Mouse (Mus musculus) midbrain, embryonic 14.5 days (tissue): ENCODE results near the gene Msh4. TPM values are rescaled to one million over a fixed set of nuclear protein-coding genes. Genes with fewer than 3 reads are reported as not detected.

Experiments used
- ATAC-seq: fragments of 200-750 bp; cut with Nextera tagmentation; 2 replicates; pipeline ENCODE4 v1.8.0; 2017; ENCODE audit warnings: moderate number of reproducible peaks, moderate library complexity; ENCODE audit not compliant: low FRiP score, low TSS enrichment
- DNase-seq: peaks from one replicate; pipeline ENCODE4 v3.0.0-alpha.2; 2015
- H3K27ac ChIP-seq: fragments of 300-500 bp; sonication (generic); replicated peaks from 2 replicates; pipeline ENCODE4 v1.5.1; 2014; ENCODE audit warnings: mild to moderate bottlenecking, low read depth, low read length, moderate library complexity
- H3K27me3 ChIP-seq: fragments of 300-500 bp; sonication (generic); 2 replicates; pipeline ENCODE4 v1.6.1; 2014; ENCODE audit warnings: low read length, control low read depth, mixed read lengths; ENCODE audit not compliant: control insufficient read depth, insufficient read depth
- H3K36me3 ChIP-seq: fragments of 300-500 bp; sonication (generic); 2 replicates; pipeline ENCODE4 v1.6.1; 2014; ENCODE audit warnings: low read length, control low read depth; ENCODE audit not compliant: control insufficient read depth, insufficient read depth
- H3K4me1 ChIP-seq: fragments of 300-500 bp; sonication (generic); 2 replicates; pipeline ENCODE4 v1.6.1; 2014; ENCODE audit warnings: mild to moderate bottlenecking, antibody characterized with exemption, low read length, control low read depth; ENCODE audit not compliant: control insufficient read depth, insufficient read depth
- H3K4me2 ChIP-seq: fragments of 300-500 bp; sonication (generic); 2 replicates; pipeline ENCODE4 v1.6.1; 2014; ENCODE audit warnings: mild to moderate bottlenecking, low read length, moderate library complexity
- H3K4me3 ChIP-seq: fragments of 300-500 bp; sonication (generic); replicated peaks from 2 replicates; pipeline ENCODE4 v1.5.1; 2014; ENCODE audit warnings: low read depth, low read length
- H3K9ac ChIP-seq: fragments of 300-500 bp; sonication (generic); replicated peaks from 2 replicates; pipeline ENCODE4 v1.6.1; 2014; ENCODE audit warnings: mild to moderate bottlenecking, low read length, moderate library complexity
- H3K9me3 ChIP-seq: fragments of 300-500 bp; sonication (generic); 2 replicates; pipeline ENCODE4 v1.6.1; 2016; ENCODE audit warnings: low read length, control low read depth, mixed read lengths; ENCODE audit not compliant: control insufficient read depth
- WGBS: fragments of 180-500 bp; shearing (Covaris S2); extraction: QIAGEN DNeasy Blood & Tissue Kit; methylation state at CpG from one replicate; pipeline ENCODE4 v1.1.7; 2014; 5-methylcytosine and 5-hydroxymethylcytosine counted together
- polyA plus RNA-seq: library from polyadenylated mRNA; unstranded; fragments of >200 nt; fragmentation: Nextera tagmentation; extraction: Ambion mirVana; gene quantifications from 2 replicates; pipeline ENCODE4 v1.2.1, GENCODE M21; 2014

Msh4 gene
- polyA plus RNA-seq, 1 experiment from 2014 or later = 0.16 TPM

DNA sequence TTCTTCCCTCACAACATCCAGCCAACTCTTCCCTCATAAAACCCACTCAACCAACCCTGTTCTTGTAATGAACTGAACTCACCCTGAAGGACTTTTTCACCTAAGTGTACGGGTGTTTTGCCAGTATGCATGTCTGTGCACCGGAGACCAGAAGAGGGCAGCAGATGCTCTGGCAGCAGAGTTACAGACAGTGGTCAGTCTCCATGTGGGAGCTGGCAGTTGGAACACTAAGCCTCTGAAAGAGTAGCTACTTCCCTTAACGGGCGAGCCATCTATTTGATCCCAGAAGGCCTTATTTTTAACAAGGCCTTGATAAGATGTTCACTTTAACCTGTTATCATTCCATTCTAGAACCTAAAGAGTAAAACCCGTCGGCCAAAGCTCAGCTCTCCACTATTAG, 1.4 kb downstream of the Msh4 start:
- Histone ChIP-seq H3K36me3 (peaks cover 61% of the 10 kb centered on the region), H3K4me2 (no peak overlapping the region), H3K4me1 (0 out of 2 replicates have a peak, but pooled peaks cover 5% of the 10 kb centered on the region), H3K4me3 (no peak overlapping the region), H3K9ac (no peak overlapping the region), H3K27ac (no peak overlapping the region), H3K9me3 (no peaks in the 10 kb centered on the region), H3K27me3 (no peaks in the 10 kb centered on the region)
- peak; percentile 71; the same call in 1 of the 2 replicates for ATAC-seq
- peak; percentile 62 for DNase-seq
- 65% methylated on average over 6 of the region's 6 CpGs for WGBS

DNA sequence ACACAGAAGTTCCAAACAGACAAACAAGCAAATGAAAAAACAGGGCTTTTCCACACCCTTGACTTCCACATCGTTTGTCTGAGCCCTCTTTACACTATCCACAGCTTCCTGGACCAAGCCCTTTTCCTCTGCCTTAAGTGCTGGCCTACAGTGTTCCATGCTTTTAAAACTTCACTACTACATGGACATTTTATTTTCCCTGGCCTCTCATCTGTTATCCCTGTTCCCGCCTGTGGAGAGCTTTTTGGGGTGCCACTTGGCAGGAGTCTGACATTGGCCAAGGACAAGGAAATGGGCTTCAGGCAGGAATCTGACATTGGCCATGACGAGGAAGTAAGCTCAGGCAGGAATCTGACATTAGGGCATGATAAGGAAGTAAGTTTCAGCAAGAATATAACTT, 3.3 kb downstream of the Msh4 start:
- WGBS = 78% methylated on average over 3 of the region's 3 CpGs
- no peak overlapping the region for H3K4me3 ChIP-seq
- ATAC-seq = no peak

DNA sequence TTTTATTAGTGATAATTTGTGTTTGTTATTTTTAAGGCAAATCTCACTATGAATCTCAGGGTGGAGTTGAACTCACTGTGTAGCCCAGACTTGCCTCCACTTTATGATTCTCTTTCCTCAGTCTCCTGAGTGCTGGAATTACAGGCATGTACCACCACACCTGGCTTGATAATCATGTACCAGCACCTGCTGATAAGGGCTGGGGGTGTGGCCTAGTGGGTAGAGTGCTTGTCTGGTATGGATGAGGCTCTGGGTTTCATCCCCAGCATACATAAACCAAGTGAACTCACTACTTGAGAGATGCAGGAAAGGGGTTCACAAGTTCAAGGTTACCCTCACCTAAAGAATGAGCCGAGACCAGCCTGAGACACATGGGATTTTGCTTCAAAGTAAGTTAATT, 4.0 kb downstream of the Msh4 start:
- no peaks in the 10 kb centered on the region for H3K27me3 ChIP-seq
- peaks cover 34% of the 10 kb centered on the region for H3K36me3 ChIP-seq
- H3K9me3 ChIP-seq = no peaks in the 10 kb centered on the region
- no peak overlapping the region for H3K4me3 ChIP-seq
- ATAC-seq = no peak
- no peaks in the 10 kb centered on the region for H3K4me1 ChIP-seq
- no peak overlapping the region for H3K4me2 ChIP-seq
- WGBS = 82% methylated on average over 1 of the region's 1 CpGs
- no peak overlapping the region for H3K9ac ChIP-seq
- no peak overlapping the region for H3K27ac ChIP-seq
- no peak for DNase-seq

More for the DNA sequence above, 3.3 kb downstream of the Msh4 start:
- H3K9ac ChIP-seq = no peak overlapping the region
- H3K27me3 ChIP-seq = no peaks in the 10 kb centered on the region
- peaks cover 41% of the 10 kb centered on the region for H3K36me3 ChIP-seq
- DNase-seq = no peak
- no peak overlapping the region for H3K27ac ChIP-seq
- no peak overlapping the region for H3K4me2 ChIP-seq
- H3K4me1 ChIP-seq = no peaks in the 10 kb centered on the region
- H3K9me3 ChIP-seq = no peaks in the 10 kb centered on the region

DNA sequence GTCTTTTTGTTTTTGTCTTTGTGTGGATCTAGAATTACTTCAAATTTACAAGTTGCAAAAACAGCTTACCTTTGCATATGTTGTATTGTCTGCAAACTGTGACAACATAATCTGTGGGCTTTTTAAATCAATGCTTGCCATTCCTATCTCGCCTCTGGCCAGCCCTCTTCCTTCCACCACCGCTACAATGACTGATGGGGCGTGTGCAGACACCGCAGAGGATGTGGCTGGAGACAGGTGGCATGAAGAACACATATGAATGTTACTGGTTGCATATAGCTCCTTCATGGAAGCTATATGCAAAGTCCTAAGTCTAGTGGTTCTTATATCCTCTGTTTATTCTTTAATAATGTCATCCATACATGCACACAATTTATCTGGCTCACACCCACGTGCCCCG, 8.7 kb downstream of the Msh4 start:
- Histone ChIP-seq H3K27me3 (no peaks in the 10 kb centered on the region), H3K4me1 (no peaks in the 10 kb centered on the region), H3K36me3 (no peaks in the 10 kb centered on the region), H3K27ac (no peak overlapping the region), H3K4me3 (no peak overlapping the region), H3K9ac (no peak overlapping the region), H3K9me3 (no peaks in the 10 kb centered on the region), H3K4me2 (no peak overlapping the region)
- ATAC-seq (no peak), DNase-seq (no peak)
- WGBS = 80% methylated on average over 6 of the region's 6 CpGs

DNA sequence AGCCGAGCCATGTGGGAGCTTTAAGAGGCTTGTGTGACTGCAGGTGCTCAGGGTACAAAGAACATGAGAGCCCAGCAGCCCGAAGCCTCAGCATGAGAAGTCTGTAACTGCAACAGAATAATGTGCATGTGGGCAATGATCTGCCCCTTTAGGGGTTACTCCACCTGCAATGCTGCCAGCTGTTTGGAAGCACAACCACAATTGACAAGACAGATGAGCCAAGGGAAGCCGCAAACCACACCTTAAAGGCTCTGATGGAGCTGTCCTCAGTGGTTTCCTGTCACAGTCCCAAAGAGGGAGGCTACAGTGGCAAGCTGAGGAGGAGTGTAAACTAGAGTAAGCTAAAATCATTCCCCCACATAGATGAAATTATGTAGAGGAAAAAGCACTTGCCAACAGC, 10.5 kb downstream of the Msh4 start:
- Histone ChIP-seq H3K4me3 (no peak overlapping the region), H3K9ac (no peak overlapping the region), H3K27ac (no peak overlapping the region), H3K36me3 (no peaks in the 10 kb centered on the region), H3K27me3 (no peaks in the 10 kb centered on the region), H3K9me3 (no peaks in the 10 kb centered on the region), H3K4me2 (no peak overlapping the region), H3K4me1 (no peaks in the 10 kb centered on the region)
- DNase-seq (no peak), ATAC-seq (no peak)
- WGBS = 86% methylated on average over 3 of the region's 3 CpGs

DNA sequence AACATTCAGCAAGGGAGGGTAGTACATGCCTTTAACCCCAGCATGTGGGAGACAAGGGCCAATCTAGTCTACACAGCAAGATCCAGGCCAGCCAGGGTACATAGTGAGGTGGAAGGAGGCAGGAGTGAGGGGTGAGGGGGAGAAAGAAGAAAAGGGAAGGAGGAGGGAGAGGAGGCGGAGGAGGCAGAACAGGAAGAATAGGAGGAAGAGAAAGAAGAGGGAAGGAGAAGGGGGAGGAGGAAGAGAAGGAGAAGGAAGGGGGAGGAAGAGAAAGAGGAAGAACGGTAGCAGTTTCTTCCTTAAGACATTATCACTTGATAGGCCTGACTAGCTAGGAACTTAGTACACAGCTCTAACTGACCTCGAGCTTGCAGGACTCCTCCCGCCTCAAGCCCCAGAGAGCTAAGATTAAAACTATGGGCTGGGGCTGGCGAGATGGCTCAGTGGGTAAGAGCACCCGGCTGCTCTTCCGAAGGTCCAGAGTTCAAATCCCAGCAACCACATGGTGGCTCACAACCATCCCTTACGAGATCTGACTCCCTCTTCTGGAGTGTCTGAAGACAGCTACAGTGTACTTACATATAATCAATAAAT, 16.7 kb downstream of the Msh4 start:
- WGBS = 80% methylated on average over 7 of the region's 8 CpGs
- Histone ChIP-seq H3K9ac (no peak overlapping the region), H3K27ac (no peak overlapping the region), H3K27me3 (no peaks in the 10 kb centered on the region), H3K36me3 (no peaks in the 10 kb centered on the region), H3K9me3 (no peaks in the 10 kb centered on the region), H3K4me3 (no peak overlapping the region), H3K4me2 (no peak overlapping the region), H3K4me1 (no peaks in the 10 kb centered on the region)
- no peak for ATAC-seq
- DNase-seq = no peak

DNA sequence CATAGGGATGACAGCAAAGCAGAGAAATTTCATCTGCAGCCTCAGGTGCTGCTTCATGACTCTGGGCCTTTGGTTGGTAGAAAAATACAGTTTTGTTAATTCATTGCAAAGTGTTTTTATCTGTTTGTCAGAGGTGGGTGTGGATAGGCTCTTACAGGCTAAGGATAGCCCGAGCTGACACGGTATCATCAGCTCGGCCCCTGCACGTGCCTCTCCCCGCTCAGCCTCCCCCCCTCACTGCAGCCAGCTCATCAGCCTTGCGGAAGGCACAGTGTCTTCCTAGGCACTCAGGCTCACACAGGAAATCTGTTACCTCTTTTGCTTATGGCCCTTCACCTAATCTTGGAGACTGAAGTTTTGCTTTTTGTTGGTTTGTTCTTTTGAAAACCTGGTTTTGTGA, 17.8 kb downstream of the Msh4 start:
- H3K9me3 ChIP-seq = no peaks in the 10 kb centered on the region
- H3K4me2 ChIP-seq = no peak overlapping the region
- no peak overlapping the region for H3K27ac ChIP-seq
- no peak overlapping the region for H3K4me3 ChIP-seq
- WGBS = 83% methylated on average over 6 of the region's 6 CpGs
- H3K27me3 ChIP-seq = no peaks in the 10 kb centered on the region
- no peaks in the 10 kb centered on the region for H3K36me3 ChIP-seq
- H3K4me1 ChIP-seq = no peaks in the 10 kb centered on the region
- no peak overlapping the region for H3K9ac ChIP-seq
- DNase-seq = no peak
- ATAC-seq = no peak

DNA sequence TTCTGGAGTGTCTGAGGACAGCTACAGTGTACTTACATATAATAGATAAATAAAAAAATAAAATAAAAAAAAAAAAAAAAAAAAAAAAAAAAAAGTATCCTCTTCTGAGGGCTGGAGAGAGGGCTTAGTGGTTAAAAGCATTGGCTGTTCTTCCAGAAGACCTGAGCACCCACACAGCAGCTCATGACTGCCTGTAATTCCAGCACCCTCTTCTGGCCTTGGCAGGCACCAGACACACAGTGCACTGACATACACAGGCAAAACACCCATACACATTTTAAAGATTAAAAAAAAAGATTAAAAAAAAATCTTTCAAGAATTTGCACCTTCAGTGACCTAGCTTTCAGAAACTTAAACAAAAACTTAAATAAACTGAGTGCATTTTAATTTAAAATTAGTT, 19.6 kb downstream of the Msh4 start:
- Histone ChIP-seq H3K4me2 (no peak overlapping the region), H3K36me3 (no peaks in the 10 kb centered on the region), H3K9ac (no peak overlapping the region), H3K4me1 (no peaks in the 10 kb centered on the region), H3K4me3 (no peak overlapping the region), H3K27ac (no peak overlapping the region), H3K27me3 (no peaks in the 10 kb centered on the region), H3K9me3 (no peaks in the 10 kb centered on the region)
- no peak for DNase-seq
- ATAC-seq = no peak

DNA sequence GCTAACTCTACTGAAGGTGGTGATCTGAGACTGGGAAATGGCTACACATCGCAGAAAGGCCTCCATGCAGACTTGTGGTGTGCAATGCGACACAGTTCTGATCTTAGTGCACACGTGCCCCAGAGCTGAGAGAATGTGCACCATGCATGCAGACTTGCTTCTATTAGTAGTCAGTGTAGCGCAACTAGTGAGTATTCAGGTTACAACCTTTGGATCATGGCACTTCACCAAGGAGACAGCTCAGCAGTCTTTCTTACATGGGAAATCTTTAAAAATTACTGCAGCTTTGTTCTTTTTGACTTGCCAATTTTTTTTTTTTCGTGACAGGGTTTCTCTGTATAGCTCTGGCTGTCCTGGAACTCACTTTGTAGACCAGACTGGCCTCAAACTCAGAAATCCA, 34.5 kb downstream of the Msh4 start:
- 83% methylated on average over 5 of the region's 5 CpGs for WGBS

More for the DNA sequence above, 34.5 kb downstream of the Msh4 start:
- Histone ChIP-seq H3K4me1 (no peaks in the 10 kb centered on the region), H3K4me3 (no peak overlapping the region), H3K9me3 (no peaks in the 10 kb centered on the region), H3K36me3 (no peaks in the 10 kb centered on the region), H3K9ac (no peak overlapping the region), H3K27me3 (no peaks in the 10 kb centered on the region), H3K4me2 (no peak overlapping the region), H3K27ac (no peak overlapping the region)
- no peak for DNase-seq
- no peak for ATAC-seq
